Mouse (Mus musculus) CD8-positive naive resting alpha-beta T cell, adult 2 months (primary cell): ENCODE results near the gene Hoxd13.

Experiments used
- DNase-seq, 2 experiments: peaks; one replicate each; pipeline ENCODE4 v3.0.0; 2022; ENCODE audit warnings: low read depth in 2 of 2, low spot score in 2 of 2

Hoxd13 gene

DNA sequence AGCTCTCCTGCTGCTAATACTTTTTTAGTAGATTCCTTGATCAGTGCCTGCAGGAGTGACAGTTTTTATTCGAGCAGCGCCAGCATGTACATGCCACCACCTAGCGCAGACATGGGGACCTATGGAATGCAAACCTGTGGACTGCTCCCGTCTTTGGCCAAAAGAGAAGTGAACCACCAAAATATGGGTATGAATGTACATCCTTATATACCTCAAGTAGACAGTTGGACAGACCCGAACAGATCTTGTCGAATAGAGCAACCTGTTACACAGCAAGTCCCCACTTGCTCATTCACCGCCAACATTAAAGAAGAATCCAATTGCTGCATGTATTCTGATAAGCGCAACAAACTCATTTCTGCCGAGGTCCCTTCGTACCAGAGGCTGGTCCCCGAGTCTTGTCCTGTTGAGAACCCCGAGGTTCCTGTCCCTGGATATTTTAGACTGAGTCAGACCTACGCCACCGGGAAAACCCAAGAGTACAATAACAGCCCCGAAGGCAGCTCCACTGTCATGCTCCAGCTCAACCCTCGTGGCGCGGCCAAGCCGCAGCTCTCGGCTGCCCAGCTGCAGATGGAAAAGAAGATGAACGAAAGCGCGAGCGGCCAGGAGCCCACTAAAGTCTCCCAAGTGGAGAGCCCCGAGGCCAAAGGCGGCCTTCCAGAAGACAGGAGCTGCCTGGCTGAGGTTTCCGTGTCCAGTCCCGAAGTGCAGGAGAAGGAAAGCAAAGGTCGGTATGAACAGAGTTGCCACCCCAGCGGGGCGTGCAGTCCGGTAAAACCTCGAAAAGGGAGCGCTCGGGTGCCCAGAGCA, 24.1 kb downstream of the Hoxd13 start:
- DNase-seq: no peak

DNA sequence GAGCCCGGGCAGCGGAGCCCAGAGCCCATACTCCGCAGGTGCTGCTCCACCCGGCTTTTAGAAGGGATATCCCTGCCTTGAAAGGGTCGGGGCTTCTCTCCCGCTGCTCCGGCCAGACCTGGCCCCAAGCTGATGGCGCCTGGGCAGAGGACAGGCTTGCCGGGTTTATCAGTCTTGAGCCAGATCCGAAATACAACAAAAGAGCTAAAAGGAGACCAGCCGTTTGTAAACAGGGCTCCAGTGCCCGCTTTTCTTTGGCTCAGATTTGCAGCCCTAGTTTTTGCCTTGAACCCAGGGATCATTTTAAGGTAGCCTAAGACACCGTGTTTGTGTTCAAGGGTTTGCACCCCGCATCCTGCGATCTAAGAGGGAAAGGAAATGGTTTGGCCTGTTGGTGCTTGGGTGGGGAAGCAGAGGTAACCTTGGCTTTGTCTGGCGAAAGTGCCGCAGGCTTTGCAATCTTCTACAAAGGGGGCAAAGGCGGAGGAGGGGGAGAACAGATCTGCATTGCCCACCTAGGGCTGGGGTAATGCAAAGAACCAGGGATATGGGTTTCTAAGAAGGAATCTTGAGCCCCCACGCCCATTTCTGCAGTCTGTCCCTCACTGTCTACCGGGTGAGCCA, 24.8 kb downstream of the Hoxd13 start:
- DNase-seq: no peak

DNA sequence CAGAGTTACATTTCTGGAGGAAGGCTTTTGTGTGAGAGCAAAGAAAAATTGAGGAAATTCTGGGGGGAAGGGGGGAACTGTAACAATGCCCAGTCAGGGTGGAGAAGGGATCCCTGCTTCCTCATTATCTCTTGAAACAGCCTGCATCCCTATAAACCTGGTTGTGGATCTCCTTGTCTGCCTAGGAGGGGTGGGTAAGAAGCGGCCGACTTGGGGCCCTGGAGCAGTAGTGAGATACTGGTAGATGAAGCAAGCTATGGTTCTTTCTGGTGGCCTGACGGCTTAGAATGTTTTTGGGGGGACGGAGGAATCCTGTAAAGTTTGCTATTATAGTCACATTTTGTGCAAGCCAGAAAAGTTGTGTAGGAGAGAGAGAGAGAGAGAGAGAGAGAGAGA, 25.3 kb downstream of the Hoxd13 start:
- no peak for DNase-seq

DNA sequence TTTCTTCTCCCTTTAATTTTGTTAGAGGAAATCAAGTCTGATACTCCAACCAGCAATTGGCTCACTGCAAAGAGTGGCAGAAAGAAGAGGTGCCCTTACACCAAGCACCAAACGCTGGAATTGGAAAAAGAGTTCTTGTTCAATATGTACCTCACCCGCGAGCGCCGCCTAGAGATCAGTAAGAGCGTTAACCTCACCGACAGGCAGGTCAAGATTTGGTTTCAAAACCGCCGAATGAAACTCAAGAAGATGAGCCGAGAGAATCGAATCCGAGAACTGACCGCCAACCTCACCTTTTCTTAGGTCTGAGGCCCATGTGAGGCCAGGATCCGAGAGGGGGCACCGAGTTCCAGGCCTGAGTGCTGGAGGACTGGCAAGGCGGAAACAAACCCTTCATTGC, 26.0 kb downstream of the Hoxd13 start:
- no peak for DNase-seq

DNA sequence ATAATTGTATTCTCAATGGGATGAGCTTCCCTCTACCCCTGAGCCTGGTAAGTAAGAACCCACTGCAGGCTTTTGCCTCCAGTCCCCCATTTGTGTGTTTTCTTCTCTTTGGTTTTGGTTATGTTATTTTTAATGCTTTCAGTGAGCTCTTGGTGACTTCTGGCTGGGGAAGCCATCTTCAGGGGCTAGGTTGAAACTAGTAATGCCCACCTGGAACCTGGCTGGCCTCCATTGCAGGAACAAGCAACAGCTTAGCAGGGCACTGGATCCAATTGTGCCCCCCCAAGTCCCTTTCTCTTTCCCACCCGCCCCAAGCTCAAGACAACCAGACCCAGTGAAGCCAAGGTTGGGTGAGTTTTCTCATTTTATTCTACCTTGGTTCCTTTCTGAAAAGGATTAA, 27.3 kb downstream of the Hoxd13 start:
- DNase-seq: no peak

DNA sequence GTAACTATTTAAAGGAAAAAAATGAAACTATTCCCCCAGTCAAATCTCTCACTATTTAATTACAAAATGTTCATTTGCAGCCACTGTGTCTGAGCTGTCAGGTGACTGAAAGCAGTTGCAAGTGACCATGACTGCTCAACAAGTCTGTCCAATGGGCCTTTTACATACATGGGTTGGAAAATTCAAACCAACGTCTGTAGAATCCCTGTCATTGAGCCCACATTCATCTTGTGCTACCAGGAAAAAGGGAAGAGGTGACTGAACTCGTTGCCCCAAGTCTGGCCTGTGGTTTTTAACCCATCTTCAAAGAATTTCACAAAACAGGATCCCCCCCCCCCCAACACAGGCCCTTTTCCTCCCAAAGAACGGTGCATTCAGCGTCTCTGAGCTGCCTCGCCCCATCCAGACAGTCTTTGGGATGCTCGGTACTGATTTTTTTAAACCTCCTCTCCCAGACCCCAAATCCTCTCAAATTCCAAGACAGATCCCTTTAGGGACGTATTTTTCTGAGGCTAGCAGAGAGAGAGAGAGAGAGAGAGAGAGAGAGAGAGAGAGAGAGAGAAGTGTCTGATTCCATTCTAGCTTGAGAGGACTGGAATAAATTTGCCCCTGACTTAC, 27.8 kb downstream of the Hoxd13 start:
- no peak for DNase-seq

DNA sequence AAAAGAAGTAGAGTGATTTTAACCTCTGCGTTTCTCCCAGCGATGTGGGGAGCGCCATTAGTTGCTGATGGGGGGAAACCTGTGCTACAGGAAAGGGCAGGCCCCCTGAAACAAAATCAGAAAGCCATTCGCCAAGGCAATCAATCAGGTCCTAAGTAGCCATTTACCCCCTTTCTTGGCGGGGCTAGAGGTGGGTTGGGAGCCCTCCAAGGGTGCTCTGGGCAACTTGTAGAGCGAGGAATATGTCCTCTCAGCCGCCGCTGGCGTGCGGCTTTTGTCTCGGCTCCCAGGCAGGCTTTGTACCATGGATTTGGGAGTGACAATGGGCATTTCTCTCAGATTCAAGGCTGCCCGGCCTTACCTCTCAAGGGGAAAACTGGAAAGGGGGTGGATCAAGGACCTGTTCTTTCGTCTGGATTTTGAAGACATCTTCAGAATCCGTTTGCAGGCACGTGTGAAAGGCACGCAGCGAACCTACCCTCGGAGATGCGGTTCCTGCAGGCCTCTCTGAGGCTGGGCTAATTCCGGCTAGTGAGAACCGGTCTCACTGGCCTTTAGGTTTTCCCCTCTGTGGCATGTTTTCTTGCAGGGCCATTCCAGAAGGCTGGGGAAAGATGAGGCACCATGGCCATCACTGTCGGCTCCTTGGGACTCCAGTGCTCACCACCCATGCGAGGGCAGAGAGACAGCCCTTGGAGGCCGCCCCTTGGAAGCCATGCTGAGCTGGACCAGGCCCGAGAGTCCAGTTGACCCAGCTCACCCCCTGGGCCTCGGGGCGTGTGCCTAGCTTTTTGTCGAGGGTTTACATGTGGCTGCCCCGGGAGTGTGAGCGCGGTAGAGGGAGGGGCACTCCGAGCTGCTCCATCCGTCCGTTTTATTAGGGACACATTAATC, 28.6 kb downstream of the Hoxd13 start:
- DNase-seq: no peak

DNA sequence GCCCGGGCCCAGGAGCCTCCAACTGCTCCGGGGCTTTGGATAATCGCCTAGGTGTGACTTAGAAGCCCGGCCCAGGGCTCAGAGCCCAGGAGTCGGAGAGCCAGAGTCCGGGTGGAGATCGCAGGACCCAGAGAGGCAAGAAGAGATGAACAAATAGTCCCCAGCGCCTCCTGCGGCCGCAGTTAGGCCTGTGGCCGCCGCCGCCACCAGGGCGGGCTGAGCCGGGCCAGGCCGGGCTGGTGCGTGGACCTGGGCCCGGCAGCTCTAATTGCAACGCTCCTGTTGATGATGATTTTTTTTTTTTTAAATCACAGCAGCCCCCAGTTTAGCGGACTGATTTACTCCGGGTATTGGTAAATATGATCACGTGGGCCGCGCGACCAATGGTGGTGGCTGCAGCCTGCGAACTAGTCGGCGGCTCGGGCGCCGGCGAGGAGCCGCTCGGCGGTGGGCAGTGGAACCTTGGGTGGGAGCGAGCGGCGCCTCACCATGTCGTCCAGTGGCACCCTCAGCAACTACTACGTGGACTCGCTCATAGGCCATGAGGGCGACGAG, 29.5 kb downstream of the Hoxd13 start, which contains the start of gene Hoxd9:
Hoxd9 (plus strand) TSS at position 161 of the 555 bp plus-strand sequence.
- DNase-seq: no peak

DNA sequence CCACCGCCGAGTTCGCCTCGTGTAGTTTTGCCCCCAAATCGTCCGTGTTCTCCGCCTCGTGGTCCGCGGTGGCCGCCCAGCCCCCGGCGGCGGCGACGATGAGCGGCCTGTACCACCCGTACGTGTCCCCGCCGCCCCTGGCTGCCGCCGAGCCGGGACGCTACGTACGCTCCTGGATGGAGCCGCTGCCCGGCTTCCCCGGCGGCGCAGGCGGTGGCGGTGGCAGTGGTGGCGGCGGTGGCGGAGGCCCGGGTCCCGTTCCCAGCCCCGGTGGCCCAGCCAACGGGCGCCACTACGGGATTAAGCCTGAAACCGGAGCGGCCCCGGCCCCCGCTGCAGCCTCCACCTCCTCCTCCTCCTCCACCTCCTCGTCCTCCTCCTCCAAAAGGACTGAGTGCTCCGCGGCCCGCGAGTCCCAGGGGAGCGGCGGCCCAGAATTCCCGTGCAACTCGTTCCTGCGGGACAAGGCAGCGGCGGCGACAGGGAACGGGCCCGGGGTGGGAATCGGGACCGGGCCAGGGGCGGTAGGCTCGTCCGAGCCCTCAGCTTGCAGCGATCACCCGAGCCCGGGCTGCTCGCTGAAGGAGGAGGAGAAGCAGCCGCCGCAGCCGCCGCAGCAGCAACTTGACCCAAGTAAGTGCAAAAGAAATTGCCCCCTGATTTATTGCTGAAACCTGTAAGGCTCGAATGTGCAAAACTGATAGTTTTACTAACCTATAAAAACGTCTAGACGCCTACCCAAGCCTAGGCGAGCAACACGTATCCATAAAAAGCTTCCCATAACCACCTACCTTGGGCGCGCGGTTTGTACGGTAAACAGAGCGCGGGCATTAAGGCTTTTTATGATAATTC, 30.3 kb downstream of the Hoxd13 start:
- no peak for DNase-seq

DNA sequence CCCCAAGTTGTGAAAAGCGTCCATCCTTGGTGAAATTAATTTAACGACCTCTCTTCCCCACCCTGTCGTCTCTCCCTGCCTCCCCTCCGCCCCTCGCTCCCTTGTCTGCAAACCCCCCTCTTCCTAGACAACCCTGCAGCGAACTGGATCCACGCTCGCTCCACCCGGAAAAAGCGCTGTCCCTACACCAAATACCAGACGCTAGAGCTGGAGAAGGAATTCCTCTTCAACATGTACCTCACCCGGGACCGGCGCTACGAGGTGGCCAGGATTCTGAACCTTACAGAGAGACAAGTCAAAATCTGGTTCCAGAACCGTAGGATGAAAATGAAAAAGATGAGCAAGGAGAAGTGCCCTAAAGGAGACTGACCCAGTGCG, 30.9 kb downstream of the Hoxd13 start:
- no peak for DNase-seq

DNA sequence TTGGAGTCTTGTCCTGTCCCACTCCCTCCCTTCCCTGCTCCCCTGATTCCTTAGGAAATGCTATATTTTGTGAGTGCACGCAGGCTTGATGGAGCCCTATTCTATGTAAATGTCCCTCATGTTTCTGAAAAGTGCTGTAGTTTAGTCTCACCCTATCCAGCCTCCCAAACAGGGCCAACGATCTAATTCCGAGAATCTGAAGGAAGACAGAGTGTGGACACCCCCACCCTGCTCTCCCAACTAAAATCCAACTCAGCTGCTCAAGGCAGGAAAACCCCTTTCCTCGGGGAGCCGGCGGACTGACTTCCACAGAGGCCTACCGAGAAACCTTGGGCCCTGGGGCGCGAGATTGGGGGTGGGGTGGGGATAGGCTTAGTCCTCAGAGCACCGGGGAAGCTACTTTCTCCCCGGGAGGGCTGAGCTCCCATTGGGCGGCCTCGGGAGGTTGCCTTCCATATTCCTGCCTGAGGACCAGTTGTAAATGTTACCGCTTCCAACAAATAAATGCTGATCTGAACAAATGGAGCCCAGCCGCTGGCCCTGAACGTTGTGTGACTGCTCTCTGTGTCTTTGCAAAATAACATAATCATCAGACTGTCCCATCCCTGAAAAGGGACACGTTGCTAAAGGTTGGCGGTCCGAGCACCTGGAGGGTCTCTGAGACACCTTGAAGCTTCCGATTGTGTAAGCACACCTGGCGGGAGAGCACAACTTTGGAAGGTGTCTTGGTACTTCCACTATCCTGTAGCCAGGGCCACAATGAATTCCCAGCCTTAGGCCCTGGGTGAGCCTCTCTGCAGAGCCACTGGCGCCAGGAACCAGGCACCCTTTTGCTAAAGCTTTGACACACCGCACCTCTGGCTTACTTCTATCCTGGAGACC, 31.8 kb downstream of the Hoxd13 start:
- DNase-seq: no peak

DNA sequence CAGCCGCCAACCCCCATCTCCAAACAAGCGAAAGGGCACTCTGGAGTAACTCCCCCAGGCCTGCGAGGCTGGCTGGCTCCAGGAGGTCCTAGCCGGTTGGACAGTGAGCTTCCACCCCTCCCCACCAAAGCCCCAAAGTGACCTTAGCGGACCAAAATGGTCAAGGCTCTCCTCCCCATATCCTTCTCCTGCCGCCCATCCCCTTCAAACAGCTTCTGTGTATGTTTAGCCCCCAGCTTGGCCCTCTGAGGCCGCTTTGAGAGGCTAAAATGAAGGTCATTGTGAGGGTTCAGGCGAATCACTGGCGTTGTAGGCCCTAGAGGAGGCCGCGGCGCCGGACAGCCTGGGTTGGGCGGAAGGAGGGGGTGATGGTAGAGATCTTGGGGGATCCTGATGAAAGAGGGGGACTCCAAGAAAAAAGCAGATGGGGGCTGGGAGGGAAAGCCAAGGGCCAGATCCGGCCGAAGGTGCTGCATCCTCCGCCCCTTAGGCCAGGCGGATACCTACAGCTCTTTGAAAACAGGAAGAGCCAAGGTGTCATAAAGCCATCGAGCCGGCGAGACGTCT, 32.5 kb downstream of the Hoxd13 start:
- no peak for DNase-seq

DNA sequence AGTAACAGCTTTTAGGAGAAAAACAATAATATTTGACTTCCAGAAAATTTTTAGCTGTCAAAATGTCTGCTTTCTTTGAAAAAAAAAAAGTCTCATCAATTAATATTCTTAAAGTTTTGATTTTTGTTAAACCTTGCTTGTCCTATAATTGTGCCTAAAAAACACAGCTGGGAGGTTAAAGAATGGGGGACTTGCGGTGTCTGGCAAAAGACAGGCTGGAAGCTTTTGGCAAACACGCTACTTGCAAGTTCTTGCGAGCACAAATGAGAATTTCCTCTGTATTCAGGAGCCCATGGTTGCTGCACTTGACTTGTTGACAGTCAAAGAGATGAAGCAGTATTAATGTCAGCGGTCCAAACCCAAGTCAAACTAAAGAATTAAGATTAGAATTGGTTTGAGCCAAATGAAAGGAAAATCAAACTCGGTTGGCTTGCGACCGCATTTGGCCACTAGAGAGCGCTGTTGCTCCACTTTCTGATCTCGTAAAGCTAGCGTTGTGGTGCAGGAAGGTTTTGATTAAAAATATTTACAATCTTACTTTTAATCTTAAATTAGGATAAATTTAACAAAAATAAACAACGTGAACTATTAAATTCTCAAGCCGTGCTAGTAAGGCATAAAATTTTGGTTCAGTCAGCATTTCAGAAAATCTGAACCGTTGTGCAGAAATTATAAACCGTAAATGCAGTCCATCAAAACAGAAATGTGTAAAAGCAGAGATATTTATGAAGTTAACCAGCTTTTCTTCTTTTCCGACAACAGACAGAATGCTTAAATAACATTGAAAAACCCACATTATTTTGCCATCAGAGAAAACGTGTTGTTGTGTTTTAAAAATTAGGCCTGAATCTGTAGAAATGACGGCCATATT, 34.1 kb downstream of the Hoxd13 start:
- DNase-seq: peak; percentile 52 to 67

DNA sequence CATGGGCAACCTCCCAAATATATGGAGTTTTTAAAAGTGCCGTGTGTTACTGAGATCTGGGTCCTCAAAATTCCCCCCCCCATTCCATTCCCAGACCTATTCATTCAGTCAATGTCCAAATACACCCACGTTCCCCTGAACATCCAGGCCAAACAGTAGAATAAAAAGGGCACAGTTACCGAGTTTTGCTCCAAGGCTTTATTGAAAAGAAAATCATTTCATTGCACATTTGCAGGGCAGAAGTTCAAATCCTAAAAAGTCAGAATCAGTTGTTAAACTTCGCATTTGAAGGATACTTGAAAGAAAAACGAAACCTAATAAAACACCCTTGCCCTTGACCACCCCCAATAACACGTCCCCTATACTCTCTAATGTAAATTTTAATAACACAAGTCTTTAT, 34.7 kb downstream of the Hoxd13 start:
- DNase-seq: no peak

DNA sequence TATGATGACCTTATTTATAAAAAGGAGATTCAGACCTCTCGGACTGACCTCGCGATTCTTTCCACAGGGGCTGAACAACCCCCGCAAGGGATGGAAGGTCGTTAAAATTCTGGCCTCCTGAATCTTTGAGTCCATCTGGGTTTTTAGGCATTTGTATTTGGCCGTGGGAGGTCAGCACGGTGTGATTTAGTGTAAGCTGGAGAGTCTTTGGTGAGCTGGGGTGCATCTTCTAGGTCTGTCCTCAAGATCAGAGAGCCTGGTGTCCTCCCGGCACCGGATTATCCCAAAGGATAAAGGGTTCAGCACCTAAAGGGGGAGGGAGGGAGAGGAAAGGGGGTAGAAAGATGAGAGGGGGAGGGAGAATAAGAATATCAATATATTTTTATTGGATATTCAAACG, 35.2 kb downstream of the Hoxd13 start:
- DNase-seq: no peak

DNA sequence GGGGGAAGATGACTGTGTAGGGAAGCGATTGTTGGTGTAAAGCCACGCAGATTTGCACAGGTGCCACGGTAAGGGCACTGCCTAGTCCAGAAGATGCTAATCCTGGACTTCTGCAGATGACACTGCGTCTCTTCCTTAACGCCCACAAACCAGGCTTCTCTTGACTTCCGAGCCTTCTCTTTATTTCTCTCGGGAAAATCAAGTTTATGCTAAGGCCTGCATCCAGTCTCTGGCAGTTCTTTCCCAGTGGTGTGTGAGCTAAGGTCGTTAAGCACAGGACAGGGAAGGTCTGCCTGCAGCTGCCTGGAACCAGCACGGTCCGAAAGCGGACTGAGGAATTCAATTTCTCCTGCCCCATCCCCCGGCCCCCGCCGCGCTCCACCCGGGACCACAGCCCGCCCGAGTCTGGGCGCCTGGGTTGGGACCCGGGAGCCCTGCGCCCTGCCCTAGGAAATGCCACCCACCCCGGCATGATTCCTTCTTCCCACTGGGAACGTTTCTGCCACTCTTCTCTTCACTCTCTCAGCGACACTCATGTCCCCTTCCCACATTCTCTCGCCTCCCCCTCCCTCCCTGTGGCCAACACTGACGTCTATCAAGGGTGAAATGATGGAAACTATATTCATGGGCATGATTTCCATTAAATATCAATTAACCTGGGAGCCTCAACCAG, 35.7 kb downstream of the Hoxd13 start:
- DNase-seq: no peak

DNA sequence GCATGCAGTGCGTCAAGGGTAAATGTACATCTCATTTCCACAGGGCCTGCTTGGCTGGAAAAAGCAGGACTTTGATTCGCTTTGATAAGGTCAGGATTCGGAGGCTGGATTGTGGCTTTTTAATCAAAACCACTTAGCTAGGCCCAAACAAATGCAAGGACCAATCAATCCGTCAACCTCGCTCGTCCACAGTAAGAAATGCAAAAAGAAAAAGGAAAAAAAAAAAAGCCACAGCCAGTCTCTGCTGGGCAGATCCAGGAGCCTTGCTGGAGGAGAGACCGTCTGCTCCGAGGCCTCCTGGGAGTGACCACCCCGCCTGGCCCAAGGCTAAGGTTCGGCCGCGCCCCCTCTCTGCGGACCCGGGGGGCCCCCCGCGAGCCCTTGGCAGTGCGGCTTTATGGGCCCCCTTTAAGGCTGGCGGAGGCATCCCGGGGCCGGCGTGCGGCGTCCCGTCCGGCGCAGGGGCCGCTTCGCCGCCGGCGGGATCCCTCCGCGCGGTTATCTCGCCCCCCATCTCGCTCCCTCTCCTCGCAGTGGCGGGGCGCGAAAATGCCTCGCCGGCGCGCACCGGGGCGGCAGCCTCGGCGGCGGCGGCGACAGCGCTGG, 36.4 kb downstream of the Hoxd13 start, which contains the start of gene Hoxd8:
Hoxd8 (plus strand) TSS at position 223 of the 606 bp plus-strand sequence.
- DNase-seq: no peak
